Mouse (Mus musculus) neutrophil, adult 65 days (primary cell): ENCODE data around the gene Tmem106b. TPM values are rescaled to one million over a fixed set of nuclear protein-coding genes. Genes with fewer than 3 reads are reported as not detected.

Experiments
- total RNA-seq: library from RNA; stranded (reverse); gene quantifications from 2 replicates; pipeline ENCODE4 v1.2.4, GENCODE M21; 2023

The Tmem106b gene
- total RNA-seq = 23.4 and 33.2 TPM in 2 replicates

DNA sequence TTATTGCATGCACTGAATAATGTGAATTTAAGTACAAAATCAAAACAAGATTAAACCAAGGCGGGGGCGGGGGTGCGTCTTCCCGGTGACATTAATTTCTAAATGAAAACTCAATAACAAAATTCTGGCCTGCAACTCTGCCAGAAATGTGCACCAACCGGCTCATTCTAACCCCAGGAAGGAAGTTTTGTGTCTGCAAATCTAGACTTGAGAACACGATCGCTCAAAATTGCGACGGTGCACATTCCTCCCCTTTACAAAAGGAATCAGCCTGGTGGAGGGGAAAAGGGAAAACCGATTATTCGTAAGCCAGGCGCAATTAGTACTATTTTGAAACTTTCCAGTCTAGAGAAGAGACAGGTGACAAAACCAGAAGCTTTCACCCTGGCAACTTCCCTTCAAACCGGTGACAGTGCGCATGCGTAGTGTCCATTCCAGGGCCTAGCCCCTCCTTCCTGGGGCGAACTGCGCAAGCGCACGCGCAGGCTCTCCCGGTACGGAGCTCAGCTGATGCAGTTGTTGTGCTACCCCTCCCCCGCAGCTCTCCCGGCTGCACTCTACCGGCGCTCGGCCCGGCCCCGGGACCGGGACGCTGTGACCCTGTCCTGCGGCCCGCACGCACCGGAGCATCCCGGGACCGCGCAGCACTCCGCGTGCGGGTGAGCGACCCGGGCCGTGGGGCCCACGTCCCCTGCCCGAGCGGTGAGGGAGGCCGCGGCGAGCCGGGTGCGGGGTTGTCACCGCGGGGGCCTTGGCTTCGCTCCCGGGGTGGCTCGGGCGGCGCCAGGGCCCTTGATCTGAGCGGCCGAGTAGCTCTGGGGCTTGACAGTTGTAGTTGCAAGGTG, at the start of gene Tmem106b:
Gene Tmem106b, plus strand, starts transcription at position 458 of the 845 bp plus-strand sequence.

Other genes with a start within 250 kb of the Tmem106b start
- gene Vwde, start 155.2 kb downstream of the Tmem106b start, total RNA-seq = not detected in 2 replicates